Mouse (Mus musculus) liver, embryonic 14.5 days (tissue): ENCODE data around the gene Ptprf.

ENCODE experiments used
- CTCF ChIP-seq: IDR thresholded peaks from 2 replicates; pipeline ENCODE4 v1.5.1; 2016; ENCODE audit warnings: antibody characterized with exemption, low read depth, control low read depth
- EP300 ChIP-seq: IDR thresholded peaks from 2 replicates; pipeline ENCODE4 v1.6.1; 2016; ENCODE audit warnings: antibody characterized with exemption, low read depth

GRCm38 (mm10) chr4:118221261-118221660, 69.9 kb downstream of the Ptprf start:
- TF ChIP-seq CTCF = no peak
- TF ChIP-seq EP300 = no peak
